Mouse (Mus musculus) liver, postnatal 0 days (tissue): ENCODE results near the gene Atg2a.

Source experiments
- CTCF ChIP-seq: sonication (generic); IDR thresholded peaks from 2 replicates; pipeline ENCODE4 v1.5.1; 2016; ENCODE audit warnings: antibody characterized with exemption, low read depth
- EP300 ChIP-seq: IDR thresholded peaks from 2 replicates; pipeline ENCODE4 v1.6.1; 2016; ENCODE audit warnings: antibody characterized with exemption, low read depth, mild to moderate bottlenecking

GRCm38 (mm10) chr19:6273998-6274608 is 32.6 kb downstream of the Atg2a start:
- no peak for TF ChIP-seq CTCF
- TF ChIP-seq EP300 = no peak
